Mouse (Mus musculus): Measurements from ENCODE around the gene Adamtsl1.

The Adamtsl1 gene

GRCm38 (mm10) chr4:86407200-86407527 lies 893.2 kb downstream of the Adamtsl1 start:
- DNase-seq (ENCODE audit: low spot score) = no peak

- DNase-seq (ENCODE audit: low spot score) = no peak
Measured at GRCm38 (mm10) chr4:86408421-86408820, 894.4 kb downstream of the Adamtsl1 start.

- no peak for DNase-seq (ENCODE audit: low spot score)
Measured at GRCm38 (mm10) chr4:86410946-86411345, 897.0 kb downstream of the Adamtsl1 start.

- peak; percentile 53 for DNase-seq (ENCODE audit: low spot score)
Measured at GRCm38 (mm10) chr4:86413388-86413787, 899.4 kb downstream of the Adamtsl1 start.

GRCm38 (mm10) chr4:86416401-86417025 lies 902.5 kb downstream of the Adamtsl1 start:
- no peak for DNase-seq (ENCODE audit: low spot score)

GRCm38 (mm10) chr4:86422586-86422985 lies 908.6 kb downstream of the Adamtsl1 start:
- no peak for DNase-seq (ENCODE audit: low spot score)

GRCm38 (mm10) chr4:86425581-86425980 lies 911.6 kb downstream of the Adamtsl1 start:
- no peak for DNase-seq (ENCODE audit: low spot score)

GRCm38 (mm10) chr4:86426549-86426948 lies 912.6 kb downstream of the Adamtsl1 start:
- DNase-seq (ENCODE audit: low spot score) = peak; percentile 57

- no peak for DNase-seq (ENCODE audit: low spot score)
Measured at GRCm38 (mm10) chr4:86427312-86427711, 913.3 kb downstream of the Adamtsl1 start.

- no peak for DNase-seq (ENCODE audit: low spot score)
Measured at GRCm38 (mm10) chr4:86428091-86428745, 914.2 kb downstream of the Adamtsl1 start.

- no peak for DNase-seq (ENCODE audit: low spot score)
Measured at GRCm38 (mm10) chr4:86435631-86436030, 921.7 kb downstream of the Adamtsl1 start.

GRCm38 (mm10) chr4:86436336-86436735 lies 922.4 kb downstream of the Adamtsl1 start:
- no peak for DNase-seq (ENCODE audit: low spot score)

- no peak for DNase-seq (ENCODE audit: low spot score)
Measured at GRCm38 (mm10) chr4:86450468-86450867, 936.5 kb downstream of the Adamtsl1 start.

GRCm38 (mm10) chr4:86464808-86465207 lies 950.8 kb downstream of the Adamtsl1 start:
- peak; percentile 29 for DNase-seq (ENCODE audit: low spot score)

Measured in embryo, embryonic 10.5 days (tissue).